Mouse (Mus musculus): ENCODE data around the gene Snai3.
A peak's percentile ranks its signal among the peaks of the same experiment; 100 is the strongest.

Snai3 gene

GRCm38 (mm10) chr8:122460524-122461472, at the start of gene Snai3:
Gene Snai3 (minus strand): TSS chr8:122460733.
- DNase-seq (ENCODE audit: low read depth, low spot score), result peak; percentile 54

- DNase-seq (ENCODE audit: low read depth, low spot score), result peak; percentile 88
These were observed 40.3 kb upstream of the Snai3 start for GRCm38 (mm10) chr8:122500856-122501255.

GRCm38 (mm10) chr8:122497912-122498311, 37.4 kb upstream of the Snai3 start:
- DNase-seq (ENCODE audit: low read depth, low spot score), result no peak

DNA sequence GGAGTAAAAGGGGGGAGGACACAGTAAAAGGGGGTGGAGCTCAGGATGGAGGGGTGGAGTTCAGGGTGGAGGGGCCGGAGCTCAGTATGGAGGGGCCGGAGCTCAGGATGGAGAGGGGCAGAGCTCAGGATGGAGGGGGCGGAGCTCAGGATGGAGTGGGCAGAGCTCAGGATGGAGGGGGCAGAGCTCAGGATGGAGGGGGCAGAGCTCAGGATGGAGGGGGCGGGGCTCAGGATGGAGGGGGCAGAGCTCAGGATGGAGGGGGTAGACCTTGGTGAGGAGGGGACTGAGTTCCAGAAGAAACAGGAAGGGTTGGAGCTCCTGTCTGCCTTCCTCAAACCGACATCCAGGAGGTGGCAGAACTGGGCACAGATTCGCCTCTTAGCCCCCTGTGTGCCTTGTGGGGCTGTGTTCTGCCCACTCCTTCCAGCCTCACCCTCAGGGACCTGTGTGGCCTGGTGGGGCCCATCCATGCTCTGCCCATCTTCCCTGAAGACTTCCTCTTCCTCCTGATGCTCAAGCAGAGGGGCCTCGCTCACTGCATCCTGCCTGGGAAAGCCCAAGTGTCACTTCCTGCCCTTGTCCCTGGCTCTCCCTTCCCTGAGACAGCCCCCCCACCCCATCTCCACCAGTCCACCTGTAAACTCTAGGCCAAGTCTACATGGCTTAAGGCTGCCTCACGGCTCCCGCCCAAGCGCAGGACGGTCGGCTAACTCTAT, 36.6 kb upstream of the Snai3 start:
- DNase-seq (ENCODE audit: low read depth, low spot score), result no peak

- DNase-seq (ENCODE audit: low read depth, low spot score), result no peak
These were observed 27.9 kb upstream of the Snai3 start for GRCm38 (mm10) chr8:122488387-122488786.

DNA sequence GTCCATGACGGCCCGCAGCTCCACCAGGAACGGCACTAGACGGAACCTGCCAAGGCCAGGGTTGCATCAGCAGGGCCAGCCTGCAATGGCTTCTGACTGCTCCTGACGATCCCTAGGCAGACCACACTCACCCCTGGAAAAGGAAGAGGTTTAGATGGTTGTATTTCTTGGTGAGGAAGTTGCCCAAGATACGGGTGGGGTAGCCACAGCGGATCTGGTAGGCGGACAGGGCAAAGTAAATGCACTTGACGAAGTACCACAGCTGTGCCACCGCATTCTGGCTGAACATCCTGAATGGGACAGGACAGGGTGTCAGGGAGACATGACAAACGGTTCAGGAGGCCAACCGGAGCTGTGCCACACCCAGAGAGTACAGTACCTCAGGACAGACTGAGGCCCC, 24.3 kb upstream of the Snai3 start:
- DNase-seq (ENCODE audit: low read depth, low spot score), result no peak

DNA sequence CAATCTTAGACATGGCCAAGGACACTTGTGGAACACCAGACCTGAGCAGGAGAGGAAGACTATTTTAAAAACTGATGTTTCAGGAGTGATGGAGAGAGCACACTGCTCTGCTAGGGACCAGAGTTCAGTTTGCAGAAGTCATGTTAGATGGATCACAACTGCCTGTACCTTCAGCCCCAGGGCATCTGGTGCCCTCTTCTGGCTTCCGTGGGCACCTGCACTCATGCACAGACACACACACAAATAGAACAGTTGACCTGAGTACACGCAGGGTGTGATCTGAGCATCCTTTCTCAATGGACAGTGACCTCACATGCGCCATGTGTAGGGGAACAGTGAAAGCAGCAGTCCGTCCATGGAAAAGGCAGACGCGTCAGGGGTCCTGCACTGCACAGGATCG, 23.3 kb upstream of the Snai3 start:
- no peak for DNase-seq (ENCODE audit: low read depth, low spot score)

GRCm38 (mm10) chr8:122482448-122482847, 21.9 kb upstream of the Snai3 start:
- no peak for DNase-seq (ENCODE audit: low read depth, low spot score)

DNA sequence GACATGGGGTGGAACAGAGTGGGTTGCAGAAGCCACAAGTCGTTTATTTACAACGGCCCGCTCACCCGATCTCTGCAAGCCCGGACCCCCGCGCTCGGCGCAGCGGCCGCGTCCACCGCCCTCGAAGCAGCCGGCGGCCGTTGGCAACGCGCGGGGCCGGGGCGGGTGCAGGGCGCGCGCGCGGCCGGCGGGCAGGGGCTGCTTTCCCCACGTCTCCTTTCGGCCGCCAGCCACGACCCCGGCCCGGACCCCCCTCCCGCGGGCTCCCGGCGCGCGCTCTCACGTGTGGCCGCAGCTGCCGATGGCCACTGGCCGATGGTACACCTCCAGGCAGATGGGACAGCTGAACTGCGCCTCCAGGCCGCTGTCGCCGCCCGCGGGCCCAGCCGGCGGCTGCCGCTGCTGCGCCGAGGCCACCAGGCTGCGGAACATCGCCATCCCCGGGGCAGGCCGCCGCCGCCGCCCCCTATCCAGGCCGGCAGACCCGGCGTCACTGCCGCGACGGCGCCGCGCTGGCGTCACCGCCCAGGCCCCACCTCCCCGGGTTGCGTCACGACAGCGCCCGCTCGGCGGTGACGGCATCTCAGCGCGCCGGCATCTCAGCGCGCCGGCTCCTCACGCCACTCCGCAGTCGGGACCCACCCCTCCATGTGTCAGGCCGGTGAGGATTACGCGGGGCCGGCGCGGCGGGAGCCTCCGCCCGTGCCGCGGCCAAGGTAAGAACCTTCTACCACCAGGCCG, 15.2 kb upstream of the Snai3 start, which contains the start of the genes Rnf166 and Ctu2:
TSS of gene Rnf166 (minus strand) at position 485 of the 741 bp plus-strand sequence.
TSS of gene Ctu2 (plus strand) at position 564 of the 741 bp plus-strand sequence.
- peak; percentile 96 for DNase-seq (ENCODE audit: low read depth, low spot score)

DNA sequence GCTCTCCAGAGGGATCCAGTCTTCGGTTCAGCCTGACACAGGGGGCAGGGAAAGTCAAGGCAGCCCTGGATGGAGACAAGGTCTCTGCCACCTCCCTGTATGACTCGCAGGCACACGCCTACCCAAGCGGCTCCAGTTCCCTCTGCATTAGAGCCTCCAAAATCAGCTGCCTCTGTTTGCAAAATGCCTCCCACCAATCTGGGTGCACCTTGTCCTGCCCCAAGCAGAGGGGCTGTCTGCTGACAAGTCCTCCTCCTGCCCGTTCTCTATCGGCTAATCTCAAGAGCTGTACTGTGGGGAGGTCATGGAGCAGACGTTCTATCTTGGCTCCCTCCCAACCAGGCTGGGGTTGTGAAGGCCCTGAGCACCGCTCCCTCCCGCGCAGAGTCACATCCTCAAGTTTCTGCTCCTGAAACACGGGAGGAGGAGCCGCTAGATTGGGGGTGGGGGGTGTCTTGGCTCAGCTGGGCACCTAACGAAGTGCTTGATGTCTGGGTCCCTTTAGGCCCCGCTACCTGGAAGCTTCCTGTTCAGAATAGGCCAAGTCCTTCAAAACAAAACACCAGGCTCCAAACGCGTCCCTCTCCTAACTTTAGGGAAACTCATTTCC, 14.5 kb upstream of the Snai3 start:
- no peak for DNase-seq (ENCODE audit: low read depth, low spot score)

DNA sequence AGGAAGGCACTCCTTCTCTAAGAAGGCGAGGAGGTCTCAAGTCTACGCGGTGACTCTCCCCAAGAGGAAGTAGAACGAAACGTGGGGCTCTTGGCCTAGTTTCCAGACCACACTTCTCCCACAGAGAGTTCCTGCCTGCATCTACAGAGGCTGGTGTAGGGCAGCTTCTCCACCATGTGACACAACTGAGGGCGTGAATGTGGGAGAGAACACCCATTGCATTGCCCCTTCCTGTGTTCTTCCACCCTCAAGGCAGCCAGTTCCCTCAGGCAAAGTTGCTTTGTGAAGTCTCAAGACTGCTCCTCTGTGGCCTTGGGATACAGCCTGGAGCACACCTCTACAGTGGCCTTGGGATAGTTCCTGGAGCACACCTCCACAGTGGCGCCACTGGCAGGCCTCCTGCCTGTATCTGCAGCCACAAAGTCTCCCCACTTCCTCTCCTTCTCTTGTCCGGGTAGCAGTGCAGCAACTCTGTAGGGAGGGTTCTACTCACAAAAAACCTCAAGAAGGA, 13.4 kb upstream of the Snai3 start:
- DNase-seq (ENCODE audit: low read depth, low spot score), result no peak

- no peak for DNase-seq (ENCODE audit: low read depth, low spot score)
These were observed 10.2 kb upstream of the Snai3 start for GRCm38 (mm10) chr8:122470691-122471090.

- no peak for DNase-seq (ENCODE audit: low read depth, low spot score)
These were observed 9.4 kb upstream of the Snai3 start for GRCm38 (mm10) chr8:122469965-122470364.

- DNase-seq (ENCODE audit: low read depth, low spot score), result no peak
These were observed 8.9 kb upstream of the Snai3 start for GRCm38 (mm10) chr8:122469407-122469806.

GRCm38 (mm10) chr8:122467816-122468215, 7.3 kb upstream of the Snai3 start:
- no peak for DNase-seq (ENCODE audit: low read depth, low spot score)

DNA sequence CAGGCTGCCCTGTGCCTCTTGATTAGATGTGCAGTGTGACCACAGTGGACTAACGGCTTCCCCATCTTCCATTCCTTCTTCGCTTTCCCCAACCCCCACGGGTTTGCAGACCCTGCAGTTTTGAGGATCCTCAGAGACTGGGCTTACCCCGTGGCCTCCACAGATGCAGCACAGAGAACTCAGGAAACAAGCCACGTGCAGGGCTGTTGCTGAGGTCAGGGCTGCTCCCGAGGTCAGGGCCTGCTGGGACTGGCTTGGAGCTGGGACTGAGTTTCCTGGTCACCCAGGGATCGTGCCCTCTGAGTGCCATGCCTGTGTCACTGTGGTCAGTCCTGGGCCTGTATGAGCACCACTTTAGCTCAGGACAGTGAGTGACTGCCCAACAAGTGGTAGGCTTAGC, 4.5 kb upstream of the Snai3 start:
- no peak for DNase-seq (ENCODE audit: low read depth, low spot score)

DNA sequence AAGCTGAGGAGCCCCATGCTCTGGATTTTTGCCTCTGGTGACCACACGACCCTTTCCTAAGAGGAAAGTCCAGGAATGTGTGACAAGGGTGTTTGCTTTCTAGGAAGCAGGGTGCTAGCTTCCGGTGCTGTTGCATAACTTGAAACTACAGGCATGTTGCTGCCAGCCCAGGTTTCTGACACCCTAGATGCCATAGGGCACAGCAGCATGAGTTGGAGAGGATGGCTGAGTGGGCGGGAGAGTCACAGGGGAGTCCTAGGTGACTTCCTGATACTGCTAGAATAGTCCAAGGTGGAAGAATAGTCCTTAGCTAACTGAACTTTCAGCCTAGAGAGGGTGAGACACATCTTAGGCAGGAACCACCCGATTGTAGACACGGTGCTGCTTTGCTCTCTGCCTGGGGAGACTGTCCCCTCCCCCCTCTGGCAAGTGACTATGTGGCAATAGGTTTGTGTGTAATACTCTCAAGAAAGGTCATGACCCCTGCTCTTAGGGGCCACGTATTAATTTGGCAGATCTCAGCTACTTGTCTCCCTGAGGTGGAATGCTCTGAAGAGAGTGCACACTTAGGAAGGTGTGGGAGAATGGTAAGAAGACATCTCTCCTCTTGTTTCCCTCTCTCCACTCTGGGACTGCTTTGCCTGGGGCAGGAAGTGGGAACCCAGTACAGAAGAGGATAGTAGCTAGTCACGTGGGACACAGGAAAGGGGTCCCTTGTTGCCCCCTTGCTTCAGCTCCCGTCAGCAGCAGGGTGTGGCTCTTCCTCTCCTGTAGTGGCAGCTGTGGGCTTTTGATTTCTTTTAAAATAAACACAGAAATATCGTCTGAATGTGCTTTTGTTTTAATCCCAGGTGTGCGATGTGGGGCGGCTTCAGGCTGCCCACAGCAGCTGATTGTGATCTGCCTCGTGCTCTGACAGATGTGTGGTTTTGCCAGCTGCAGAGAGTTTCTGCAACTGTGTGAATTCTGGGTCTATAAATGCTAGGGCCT, 3.4 kb upstream of the Snai3 start:
- no peak for DNase-seq (ENCODE audit: low read depth, low spot score)

GRCm38 (mm10) chr8:122462510-122462909, 2.0 kb upstream of the Snai3 start:
- no peak for DNase-seq (ENCODE audit: low read depth, low spot score)

DNA sequence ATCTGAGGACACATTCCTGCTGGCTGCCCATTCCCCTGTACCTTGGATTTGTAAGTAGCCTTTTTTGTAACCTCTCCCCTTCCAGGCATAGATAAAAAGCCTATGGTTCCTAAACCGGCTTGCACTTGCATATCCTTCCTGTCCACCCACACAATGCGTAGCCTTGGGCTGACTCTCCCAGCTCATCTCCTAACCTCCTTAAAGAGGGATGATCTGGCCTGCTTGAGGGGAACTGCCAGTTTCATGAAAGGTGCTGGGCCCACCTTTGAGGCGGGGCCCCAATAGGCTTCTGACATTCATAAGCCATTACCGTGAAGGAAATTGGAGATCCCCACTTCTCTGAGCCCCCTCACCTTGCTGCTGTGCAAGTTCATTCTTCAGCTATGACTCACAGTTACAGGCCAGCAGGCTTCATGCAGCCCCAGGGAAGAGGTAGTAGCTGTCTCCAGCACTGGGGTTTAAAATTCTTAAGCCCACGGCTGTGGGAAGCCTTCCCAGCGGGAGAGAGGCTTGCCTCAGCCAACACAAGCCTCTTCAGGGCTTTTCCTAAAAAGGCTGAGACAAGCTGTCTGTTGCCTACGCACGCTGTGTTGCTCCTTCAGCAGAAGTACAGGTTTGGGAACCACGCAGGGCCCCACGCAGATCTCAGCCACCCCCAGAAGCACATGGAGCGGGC, 1.1 kb upstream of the Snai3 start:
- DNase-seq (ENCODE audit: low read depth, low spot score), result no peak

Data from mesoderm, embryonic 11.5 days (tissue).